Mouse (Mus musculus) heart, postnatal 36 days (tissue): ENCODE data around the gene Myo5c. TPM values are rescaled to one million over a fixed set of nuclear protein-coding genes. Genes with fewer than 3 reads are reported as not detected.

ENCODE experiments used
- DNase-seq, 2 experiments: peaks; one replicate each; pipeline ENCODE4 v3.0.0; 2021 to 2022
- intact Hi-C: fragments of 180-260 bp; cut with DNase I; formaldehyde crosslinking; loops from one replicate; pipeline ENCODE4 v1.15.1; 2025
- total RNA-seq, 2 experiments: library from RNA; stranded (reverse); gene quantifications; 2 replicates each; pipeline ENCODE4 v1.2.3; 2021

The Myo5c gene
- total RNA-seq, 2 experiments from 2014 or later: 5.2 to 6.7 TPM

- DNase-seq: no peak
- intact Hi-C loops: no loop called here
These were observed 83.4 kb downstream of the Myo5c start for GRCm38 (mm10) chr9:75315238-75315637.

- intact Hi-C loops: no loop called here
- no peak for DNase-seq
These were observed 85.0 kb downstream of the Myo5c start for GRCm38 (mm10) chr9:75316771-75317170.

- DNase-seq: no peak
- intact Hi-C loops: no loop called here
These were observed 86.4 kb downstream of the Myo5c start for GRCm38 (mm10) chr9:75318196-75318595.

- no peak for DNase-seq
- intact Hi-C loops: no loop called here
These were observed 87.5 kb downstream of the Myo5c start for GRCm38 (mm10) chr9:75319365-75319764.

- intact Hi-C loops: no loop called here
- DNase-seq: no peak
These were observed 90.5 kb downstream of the Myo5c start for GRCm38 (mm10) chr9:75322099-75322885.

GRCm38 (mm10) chr9:75328047-75328446 lies 96.2 kb downstream of the Myo5c start:
- intact Hi-C loops: no loop called here
- no peak for DNase-seq

- DNase-seq: no peak
- intact Hi-C loops: no loop called here
These were observed 99.0 kb downstream of the Myo5c start for GRCm38 (mm10) chr9:75330821-75331220.

- no peak for DNase-seq
- intact Hi-C loops: no loop called here
These were observed 102.6 kb downstream of the Myo5c start for GRCm38 (mm10) chr9:75334440-75334839.

GRCm38 (mm10) chr9:75338016-75338415 lies 106.2 kb downstream of the Myo5c start:
- intact Hi-C loops: no loop called here

GRCm38 (mm10) chr9:75342433-75342832 lies 110.6 kb downstream of the Myo5c start:
- DNase-seq: no peak
- intact Hi-C loops: no loop called here

More at GRCm38 (mm10) chr9:75338016-75338415, 106.2 kb downstream of the Myo5c start:
- DNase-seq: no peak

- intact Hi-C loops: no loop called here
- no peak for DNase-seq
These were observed 115.6 kb downstream of the Myo5c start, which contains the start of gene Bcl2l10 for GRCm38 (mm10) chr9:75347458-75347857. TSS of gene Bcl2l10 (plus strand) at chr9:75347758.

- intact Hi-C loops: no loop called here
- DNase-seq: no peak
These were observed 116.2 kb downstream of the Myo5c start for GRCm38 (mm10) chr9:75348066-75348465.

GRCm38 (mm10) chr9:75348641-75349040 lies 116.8 kb downstream of the Myo5c start:
- DNase-seq: no peak
- intact Hi-C loops: no loop called here

- no peak for DNase-seq
- intact Hi-C loops: no loop called here
These were observed 121.3 kb downstream of the Myo5c start for GRCm38 (mm10) chr9:75353094-75353493.

Other genes starting within 250 kb of the Myo5c start
- 100 to 1,000 TPM; 169 to 182 TPM for gene Arpp19, start 194.4 kb upstream of the Myo5c start, total RNA-seq
- 10 to 100 TPM; 10.7 to 12.2 TPM for gene Myo5a, start 161.0 kb upstream of the Myo5c start, total RNA-seq
- 10 to 100 TPM; 18.7 to 25.7 TPM for gene Gnb5, start 74.3 kb downstream of the Myo5c start, total RNA-seq
- not detected for gene Bcl2l10, start 115.7 kb downstream of the Myo5c start, total RNA-seq
- gene Mapk6, start 178.0 kb downstream of the Myo5c start, total RNA-seq: 10 to 100 TPM; 24.8 to 29.1 TPM
- gene Leo1, start 209.5 kb downstream of the Myo5c start, total RNA-seq: 10 to 100 TPM; 11.3 to 15.0 TPM